Mouse (Mus musculus): ENCODE results near the gene Rsad2. TPM values are rescaled to one million over a fixed set of nuclear protein-coding genes. Genes with fewer than 3 reads are reported as not detected.

Gene Rsad2
- polyA plus RNA-seq, 1 experiment = 2.9 TPM

GRCm38 (mm10) chr12:26424841-26425240 lies 31.4 kb downstream of the Rsad2 start:
- H3K27ac ChIP-seq (ENCODE audit: control insufficient read depth, insufficient read depth, low read length) = no peak overlapping the region
- H3K36me3 ChIP-seq (ENCODE audit: control insufficient read depth, insufficient read depth, low read length) = no peaks in the 10 kb centered on the region
- H3K4me3 ChIP-seq (ENCODE audit: control insufficient read depth, insufficient read depth, low read length) = no peak overlapping the region
- TF ChIP-seq POLR2A (IDR thresholded peaks at IDR 0.05; ENCODE audit: control insufficient read depth, extremely low read depth, insufficient read depth, low read length, poor library complexity) (no peak), CTCF (IDR thresholded peaks at IDR 0.05; ENCODE audit: borderline replicate concordance, control insufficient read depth, extremely low read depth, insufficient read depth, low read length, poor library complexity) (no peak)
- no peaks in the 10 kb centered on the region for H3K27me3 ChIP-seq (ENCODE audit: control insufficient read depth, insufficient read depth, low read length)
- H3K4me1 ChIP-seq (replicated peaks; ENCODE audit: control insufficient read depth, insufficient read depth, low read length) = no peaks in the 10 kb centered on the region
- WGBS = 90% methylated on average over 2 of the region's 2 CpGs
- peak; percentile 31 for DNase-seq

GRCm38 (mm10) chr12:26418322-26418721 lies 37.9 kb downstream of the Rsad2 start:
- Histone ChIP-seq H3K4me1 (replicated peaks; ENCODE audit: control insufficient read depth, insufficient read depth, low read length) (peaks cover 8% of the 10 kb centered on the region), H3K4me3 (ENCODE audit: control insufficient read depth, insufficient read depth, low read length) (no peak overlapping the region), H3K27me3 (ENCODE audit: control insufficient read depth, insufficient read depth, low read length) (no peaks in the 10 kb centered on the region), H3K27ac (ENCODE audit: control insufficient read depth, insufficient read depth, low read length) (no peak overlapping the region), H3K36me3 (ENCODE audit: control insufficient read depth, insufficient read depth, low read length) (no peaks in the 10 kb centered on the region)
- no peak for TF ChIP-seq POLR2A (IDR thresholded peaks at IDR 0.05; ENCODE audit: control insufficient read depth, extremely low read depth, insufficient read depth, low read length, poor library complexity)
- TF ChIP-seq CTCF (IDR thresholded peaks at IDR 0.05; ENCODE audit: borderline replicate concordance, control insufficient read depth, extremely low read depth, insufficient read depth, low read length, poor library complexity) = no peak
- no peak for DNase-seq
- 23% methylated on average over 4 of the region's 4 CpGs for WGBS

GRCm38 (mm10) chr12:26416636-26417295 lies 39.5 kb downstream of the Rsad2 start:
- Histone ChIP-seq H3K27ac (ENCODE audit: control insufficient read depth, insufficient read depth, low read length) (no peak overlapping the region), H3K27me3 (ENCODE audit: control insufficient read depth, insufficient read depth, low read length) (no peaks in the 10 kb centered on the region), H3K36me3 (ENCODE audit: control insufficient read depth, insufficient read depth, low read length) (no peaks in the 10 kb centered on the region), H3K4me1 (replicated peaks; ENCODE audit: control insufficient read depth, insufficient read depth, low read length) (peaks cover 8% of the 10 kb centered on the region), H3K4me3 (ENCODE audit: control insufficient read depth, insufficient read depth, low read length) (no peak overlapping the region)
- TF ChIP-seq CTCF (IDR thresholded peaks at IDR 0.05; ENCODE audit: borderline replicate concordance, control insufficient read depth, extremely low read depth, insufficient read depth, low read length, poor library complexity) (no peak), POLR2A (IDR thresholded peaks at IDR 0.05; ENCODE audit: control insufficient read depth, extremely low read depth, insufficient read depth, low read length, poor library complexity) (no peak)
- 94% methylated on average over 7 of the region's 7 CpGs for WGBS
- DNase-seq = no peak

- Histone ChIP-seq H3K36me3 (ENCODE audit: control insufficient read depth, insufficient read depth, low read length) (no peaks in the 10 kb centered on the region), H3K4me3 (ENCODE audit: control insufficient read depth, insufficient read depth, low read length) (peak within 1 kb of the TSS; percentile 86), H3K4me1 (replicated peaks; ENCODE audit: control insufficient read depth, insufficient read depth, low read length) (peaks cover 8% of the 10 kb centered on the region), H3K27me3 (ENCODE audit: control insufficient read depth, insufficient read depth, low read length) (no peaks in the 10 kb centered on the region), H3K27ac (ENCODE audit: control insufficient read depth, insufficient read depth, low read length) (no peak within 1 kb of the TSS)
- WGBS = 1% methylated on average over 45 of the region's 45 CpGs
- peak; percentile 92 for DNase-seq
- TF ChIP-seq POLR2A (IDR thresholded peaks at IDR 0.05; ENCODE audit: control insufficient read depth, extremely low read depth, insufficient read depth, low read length, poor library complexity) (peak; percentile 62; the same call in 1 of the 2 replicates), CTCF (IDR thresholded peaks at IDR 0.05; ENCODE audit: borderline replicate concordance, control insufficient read depth, extremely low read depth, insufficient read depth, low read length, poor library complexity) (peak; percentile 97)
Observed at GRCm38 (mm10) chr12:26415104-26415771, 41.0 kb downstream of the Rsad2 start, which contains the start of gene Rnf144a. Gene Rnf144a (minus strand): TSS chr12:26415254.

- H3K4me1 ChIP-seq (replicated peaks; ENCODE audit: control insufficient read depth, insufficient read depth, low read length) = peaks cover 8% of the 10 kb centered on the region
- H3K27me3 ChIP-seq (ENCODE audit: control insufficient read depth, insufficient read depth, low read length) = no peaks in the 10 kb centered on the region
- H3K27ac ChIP-seq (ENCODE audit: control insufficient read depth, insufficient read depth, low read length) = no peak overlapping the region
- DNase-seq = peak; percentile 46
- H3K36me3 ChIP-seq (ENCODE audit: control insufficient read depth, insufficient read depth, low read length) = no peaks in the 10 kb centered on the region
- TF ChIP-seq CTCF (IDR thresholded peaks at IDR 0.05; ENCODE audit: borderline replicate concordance, control insufficient read depth, extremely low read depth, insufficient read depth, low read length, poor library complexity) = no peak
- TF ChIP-seq POLR2A (IDR thresholded peaks at IDR 0.05; ENCODE audit: control insufficient read depth, extremely low read depth, insufficient read depth, low read length, poor library complexity) = no peak
- H3K4me3 ChIP-seq (ENCODE audit: control insufficient read depth, insufficient read depth, low read length) = peak overlapping the region; percentile 86
- WGBS = under 1% methylated on average over 63 of the region's 64 CpGs
Observed at GRCm38 (mm10) chr12:26414451-26415103, 41.7 kb downstream of the Rsad2 start.

GRCm38 (mm10) chr12:26413961-26414411 lies 42.3 kb downstream of the Rsad2 start:
- TF ChIP-seq CTCF (IDR thresholded peaks at IDR 0.05; ENCODE audit: borderline replicate concordance, control insufficient read depth, extremely low read depth, insufficient read depth, low read length, poor library complexity) (no peak), POLR2A (IDR thresholded peaks at IDR 0.05; ENCODE audit: control insufficient read depth, extremely low read depth, insufficient read depth, low read length, poor library complexity) (no peak)
- H3K27ac ChIP-seq (ENCODE audit: control insufficient read depth, insufficient read depth, low read length) = no peak overlapping the region
- 23% methylated on average over 8 of the region's 8 CpGs for WGBS
- H3K4me1 ChIP-seq (replicated peaks; ENCODE audit: control insufficient read depth, insufficient read depth, low read length) = peaks cover 10% of the 10 kb centered on the region
- H3K36me3 ChIP-seq (ENCODE audit: control insufficient read depth, insufficient read depth, low read length) = no peaks in the 10 kb centered on the region
- no peaks in the 10 kb centered on the region for H3K27me3 ChIP-seq (ENCODE audit: control insufficient read depth, insufficient read depth, low read length)
- peak overlapping the region; percentile 86 for H3K4me3 ChIP-seq (ENCODE audit: control insufficient read depth, insufficient read depth, low read length)
- DNase-seq = no peak
